Mouse (Mus musculus): ENCODE measurements around the gene Kidins220. TPM values are rescaled to one million over a fixed set of nuclear protein-coding genes. Genes with fewer than 3 reads are reported as not detected.

Gene Kidins220
- polyA plus RNA-seq, 2 experiments from 2014 or later, result 14.1 to 19.3 TPM

GRCm38 (mm10) chr12:25027416-25027815, 52.7 kb downstream of the Kidins220 start:
- ATAC-seq, result peak; percentile 83

- ATAC-seq, result no peak
These were observed 59.1 kb downstream of the Kidins220 start for GRCm38 (mm10) chr12:25033662-25034337.

DNA sequence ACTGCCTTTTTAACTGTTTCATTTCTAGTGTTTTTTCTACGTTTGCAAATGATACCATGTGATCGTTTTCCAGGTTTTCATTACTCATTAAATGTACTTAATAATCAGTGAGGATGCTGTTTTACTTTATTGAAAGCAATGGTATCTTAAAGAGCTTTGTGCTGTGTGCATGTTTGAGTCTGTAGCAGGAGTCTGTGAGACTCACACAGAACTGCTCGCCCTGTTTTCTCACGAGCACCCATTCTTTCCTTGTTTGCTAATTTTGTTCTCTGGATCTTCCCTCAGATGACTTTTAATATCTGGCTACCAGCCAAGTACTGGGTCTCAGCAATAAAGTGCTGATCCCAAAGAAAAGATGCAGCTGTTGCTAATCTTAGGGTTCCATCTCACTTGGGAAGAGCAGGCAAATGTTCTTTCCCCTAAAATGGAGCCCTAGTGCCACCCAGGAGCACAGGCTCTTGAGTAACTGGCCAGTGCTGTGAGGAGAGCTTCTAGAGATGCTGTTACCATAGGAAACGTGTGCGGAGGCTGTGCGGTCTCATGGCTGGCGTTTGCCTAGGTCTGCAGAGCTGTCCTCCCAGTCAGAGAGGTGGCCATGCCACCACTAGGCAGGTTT, 59.7 kb downstream of the Kidins220 start:
- no peak for ATAC-seq

- ATAC-seq, result no peak
These were observed 61.3 kb downstream of the Kidins220 start for GRCm38 (mm10) chr12:25036024-25036423.

GRCm38 (mm10) chr12:25037222-25037621, 62.5 kb downstream of the Kidins220 start:
- no peak for ATAC-seq

GRCm38 (mm10) chr12:25037681-25038472, 63.2 kb downstream of the Kidins220 start:
- no peak for ATAC-seq

DNA sequence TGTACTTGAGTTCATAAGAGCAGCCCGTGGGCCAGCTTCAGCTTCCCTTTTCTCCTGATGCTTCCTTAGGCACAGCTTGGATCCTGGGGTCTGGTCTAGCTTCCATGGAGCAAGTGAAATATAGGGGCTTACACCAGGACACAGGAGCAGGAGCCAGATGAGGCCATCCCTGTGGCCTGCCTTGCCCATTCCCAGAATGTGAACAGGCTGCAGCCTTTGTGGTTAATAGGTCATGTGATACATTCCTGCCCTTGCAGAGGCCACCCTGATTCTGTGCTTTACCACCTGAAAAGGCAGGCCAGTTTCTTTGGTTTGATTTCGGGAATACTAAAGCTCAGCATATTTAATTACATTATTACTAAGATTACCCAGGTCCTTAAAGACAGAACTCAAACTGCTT, 69.3 kb downstream of the Kidins220 start:
- no peak for ATAC-seq

GRCm38 (mm10) chr12:25044579-25044978, 69.9 kb downstream of the Kidins220 start:
- ATAC-seq, result no peak

GRCm38 (mm10) chr12:25049253-25049652, 74.5 kb downstream of the Kidins220 start:
- ATAC-seq, result no peak

DNA sequence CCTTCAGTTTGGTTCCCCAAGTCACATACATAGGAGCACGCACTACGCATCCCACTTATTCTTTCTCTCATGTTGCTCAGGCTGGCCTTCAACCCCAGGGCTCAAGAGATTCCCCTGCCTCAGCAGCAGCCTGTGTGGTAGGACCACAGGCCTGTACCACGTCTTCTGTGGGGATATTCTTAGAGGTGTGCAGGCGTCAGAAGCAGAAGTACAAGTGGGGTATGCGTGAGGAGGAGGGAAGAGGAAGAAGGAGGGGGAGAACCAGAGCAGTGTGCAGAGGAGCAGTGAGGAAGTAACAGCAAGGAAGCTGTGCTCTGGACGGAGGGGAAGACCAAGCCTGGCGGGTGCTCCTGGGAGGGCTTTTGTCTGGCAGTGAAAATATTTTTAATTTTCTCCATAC, 79.8 kb downstream of the Kidins220 start:
- no peak for ATAC-seq

GRCm38 (mm10) chr12:25054963-25055362, 80.2 kb downstream of the Kidins220 start:
- no peak for ATAC-seq

DNA sequence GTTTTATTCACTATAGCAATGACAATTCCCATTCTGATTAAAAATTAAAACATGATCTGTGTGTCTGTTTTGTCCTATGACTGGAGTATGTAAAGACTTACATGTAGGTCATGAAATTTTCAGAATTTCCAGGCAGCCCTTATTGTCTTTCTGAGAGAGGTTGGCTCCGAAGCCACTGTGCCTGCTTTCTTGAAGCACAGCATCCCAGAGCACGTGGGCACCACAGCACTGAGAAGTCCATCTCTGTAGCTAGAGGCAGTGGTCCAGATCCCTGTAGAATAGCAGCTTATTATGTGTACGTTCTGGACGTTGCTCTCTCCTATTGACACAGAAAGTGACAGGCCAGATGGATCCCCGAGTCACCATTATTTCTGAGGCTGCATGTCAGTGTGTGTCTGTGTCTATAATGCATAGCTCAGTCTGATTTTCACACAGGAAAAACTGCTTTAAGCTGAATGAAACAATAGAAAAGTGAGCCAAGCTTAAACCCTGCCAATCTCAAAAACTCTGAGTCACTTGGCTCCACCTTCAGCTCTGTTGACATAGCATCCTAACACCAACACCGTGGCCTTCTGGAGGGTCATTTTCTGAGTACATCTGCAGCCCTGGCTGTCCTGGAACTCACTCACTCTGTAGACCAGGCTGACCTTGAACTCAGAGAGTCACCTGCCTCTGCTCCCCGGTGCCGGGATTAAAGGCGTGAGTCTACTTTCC, 84.9 kb downstream of the Kidins220 start:
- ATAC-seq, result no peak

DNA sequence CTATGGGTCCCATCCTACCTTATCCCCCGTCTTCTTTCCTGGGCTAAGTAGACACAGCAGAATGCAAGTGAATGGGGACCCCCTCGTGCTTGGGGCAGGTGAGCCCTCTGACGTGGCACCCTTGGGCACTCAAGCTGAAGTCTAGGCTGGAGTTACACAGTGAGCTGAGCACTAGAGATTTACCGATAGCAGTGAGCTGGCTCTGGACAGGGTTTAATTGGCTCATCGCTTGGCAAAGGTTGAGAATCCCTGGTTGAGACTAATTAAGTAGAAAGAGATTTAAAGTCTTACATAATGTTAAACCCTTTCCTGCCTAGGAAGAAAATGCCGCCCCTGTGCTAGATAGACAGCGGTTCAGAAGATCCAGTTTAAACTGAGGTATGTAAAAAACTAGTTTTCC, 86.2 kb downstream of the Kidins220 start:
- no peak for ATAC-seq

GRCm38 (mm10) chr12:25062264-25062663, 87.5 kb downstream of the Kidins220 start:
- no peak for ATAC-seq

- no peak for ATAC-seq
These were observed 98.6 kb downstream of the Kidins220 start for GRCm38 (mm10) chr12:25073374-25073773.

GRCm38 (mm10) chr12:25074344-25074743, 99.6 kb downstream of the Kidins220 start:
- ATAC-seq, result no peak

GRCm38 (mm10) chr12:25083260-25084178, 108.8 kb downstream of the Kidins220 start:
- ATAC-seq, result no peak

DNA sequence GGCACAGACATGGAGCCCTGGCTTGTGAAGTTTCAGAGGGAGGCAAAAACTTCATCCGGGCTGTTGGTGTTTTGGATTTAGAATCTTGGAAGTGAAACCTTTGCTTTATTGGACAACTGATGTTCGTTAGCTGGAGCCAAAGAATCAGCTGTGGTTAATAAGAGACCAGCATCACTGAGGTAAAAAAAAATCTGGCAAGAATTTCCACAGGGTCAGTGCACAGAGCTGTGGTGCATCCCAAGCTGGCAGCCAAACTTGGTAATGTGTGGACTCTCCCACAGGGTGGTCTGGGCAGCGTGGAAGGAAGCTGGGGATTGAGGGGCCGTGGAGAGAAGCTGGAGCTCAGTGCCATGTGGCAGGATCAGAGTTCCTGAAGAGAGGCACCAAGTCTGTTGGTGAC, 112.2 kb downstream of the Kidins220 start:
- ATAC-seq, result no peak

- ATAC-seq, result no peak
These were observed 114.7 kb downstream of the Kidins220 start for GRCm38 (mm10) chr12:25089433-25089832.

GRCm38 (mm10) chr12:25092027-25092704, 117.4 kb downstream of the Kidins220 start:
- peak; percentile 32 for ATAC-seq

GRCm38 (mm10) chr12:25092751-25093211, 118.1 kb downstream of the Kidins220 start:
- ATAC-seq, result no peak
